Mouse (Mus musculus): ENCODE results near the gene Tldc2. TPM values are rescaled to one million over a fixed set of nuclear protein-coding genes. Genes with fewer than 3 reads are reported as not detected.

The Tldc2 gene
- polyA plus RNA-seq, 1 experiment, result not detected

GRCm38 (mm10) chr2:157136176-157136575, 49.3 kb downstream of the Tldc2 start:
- no peaks in the 10 kb centered on the region; the same call in none of the 2 replicates for H3K4me1 ChIP-seq (ENCODE audit: control insufficient read depth, insufficient read depth, low read length)
- TF ChIP-seq POLR2A (IDR thresholded peaks at IDR 0.05; ENCODE audit: low read depth, low read length) (no peak), CTCF (IDR thresholded peaks at IDR 0.05; ENCODE audit: borderline replicate concordance, insufficient read depth, low read length) (no peak)
- H3K4me3 ChIP-seq (ENCODE audit: insufficient read depth, low read length), result no peak overlapping the region
- no peak overlapping the region for H3K27ac ChIP-seq (ENCODE audit: insufficient read depth, low read length)

- no peak overlapping the region for H3K4me3 ChIP-seq (ENCODE audit: insufficient read depth, low read length)
- no peak overlapping the region for H3K27ac ChIP-seq (ENCODE audit: insufficient read depth, low read length)
- TF ChIP-seq POLR2A (IDR thresholded peaks at IDR 0.05; ENCODE audit: low read depth, low read length) (no peak), CTCF (IDR thresholded peaks at IDR 0.05; ENCODE audit: borderline replicate concordance, insufficient read depth, low read length) (no peak)
- H3K4me1 ChIP-seq (ENCODE audit: control insufficient read depth, insufficient read depth, low read length), result no peaks in the 10 kb centered on the region; the same call in none of the 2 replicates
These were observed 49.8 kb downstream of the Tldc2 start for GRCm38 (mm10) chr2:157136646-157137045.

GRCm38 (mm10) chr2:157137959-157138731, 51.3 kb downstream of the Tldc2 start:
- Histone ChIP-seq H3K27ac (ENCODE audit: insufficient read depth, low read length) (no peak overlapping the region), H3K4me1 (ENCODE audit: control insufficient read depth, insufficient read depth, low read length) (no peaks in the 10 kb centered on the region), H3K4me3 (ENCODE audit: insufficient read depth, low read length) (no peak overlapping the region)
- no peak for TF ChIP-seq POLR2A (IDR thresholded peaks at IDR 0.05; ENCODE audit: low read depth, low read length)
- TF ChIP-seq CTCF (IDR thresholded peaks at IDR 0.05; ENCODE audit: borderline replicate concordance, insufficient read depth, low read length), result no peak

- TF ChIP-seq CTCF (IDR thresholded peaks at IDR 0.05; ENCODE audit: borderline replicate concordance, insufficient read depth, low read length), result no peak
- TF ChIP-seq POLR2A (IDR thresholded peaks at IDR 0.05; ENCODE audit: low read depth, low read length), result no peak
- Histone ChIP-seq H3K27ac (ENCODE audit: insufficient read depth, low read length) (no peak overlapping the region), H3K4me1 (ENCODE audit: control insufficient read depth, insufficient read depth, low read length) (no peaks in the 10 kb centered on the region), H3K4me3 (ENCODE audit: insufficient read depth, low read length) (no peak overlapping the region)
These were observed 52.0 kb downstream of the Tldc2 start for GRCm38 (mm10) chr2:157138808-157139207.

GRCm38 (mm10) chr2:157139251-157139802, 52.5 kb downstream of the Tldc2 start:
- TF ChIP-seq CTCF (IDR thresholded peaks at IDR 0.05; ENCODE audit: borderline replicate concordance, insufficient read depth, low read length), result no peak
- TF ChIP-seq POLR2A (IDR thresholded peaks at IDR 0.05; ENCODE audit: low read depth, low read length), result no peak
- Histone ChIP-seq H3K4me3 (ENCODE audit: insufficient read depth, low read length) (no peak overlapping the region), H3K4me1 (ENCODE audit: control insufficient read depth, insufficient read depth, low read length) (no peaks in the 10 kb centered on the region), H3K27ac (ENCODE audit: insufficient read depth, low read length) (no peak overlapping the region)

GRCm38 (mm10) chr2:157141962-157142361, 55.1 kb downstream of the Tldc2 start:
- Histone ChIP-seq H3K4me1 (ENCODE audit: control insufficient read depth, insufficient read depth, low read length) (no peaks in the 10 kb centered on the region), H3K4me3 (ENCODE audit: insufficient read depth, low read length) (no peak overlapping the region), H3K27ac (ENCODE audit: insufficient read depth, low read length) (no peak overlapping the region)
- TF ChIP-seq CTCF (IDR thresholded peaks at IDR 0.05; ENCODE audit: borderline replicate concordance, insufficient read depth, low read length) (no peak), POLR2A (IDR thresholded peaks at IDR 0.05; ENCODE audit: low read depth, low read length) (no peak)

GRCm38 (mm10) chr2:157144132-157144531, 57.3 kb downstream of the Tldc2 start:
- Histone ChIP-seq H3K27ac (ENCODE audit: insufficient read depth, low read length) (no peak overlapping the region), H3K4me1 (ENCODE audit: control insufficient read depth, insufficient read depth, low read length) (peaks cover 2% of the 10 kb centered on the region; the same call in 1 of the 2 replicates), H3K4me3 (ENCODE audit: insufficient read depth, low read length) (no peak overlapping the region)
- TF ChIP-seq CTCF (IDR thresholded peaks at IDR 0.05; ENCODE audit: borderline replicate concordance, insufficient read depth, low read length), result no peak
- TF ChIP-seq POLR2A (IDR thresholded peaks at IDR 0.05; ENCODE audit: low read depth, low read length), result no peak

GRCm38 (mm10) chr2:157145173-157145572, 58.3 kb downstream of the Tldc2 start:
- TF ChIP-seq POLR2A (IDR thresholded peaks at IDR 0.05; ENCODE audit: low read depth, low read length) (no peak), CTCF (IDR thresholded peaks at IDR 0.05; ENCODE audit: borderline replicate concordance, insufficient read depth, low read length) (no peak)
- Histone ChIP-seq H3K27ac (ENCODE audit: insufficient read depth, low read length) (no peak overlapping the region), H3K4me1 (ENCODE audit: control insufficient read depth, insufficient read depth, low read length) (peaks cover 2% of the 10 kb centered on the region; the same call in 1 of the 2 replicates), H3K4me3 (ENCODE audit: insufficient read depth, low read length) (no peak overlapping the region)

Other genes starting within 250 kb of the Tldc2 start
- 12.4 and 17.0 TPM in 2 replicates for gene Tgif2, start 247.0 kb upstream of the Tldc2 start, polyA plus RNA-seq (2011; ENCODE audit: insufficient read length, low read depth, missing spikeins)
- gene 4930518I15Rik, start 229.1 kb upstream of the Tldc2 start, polyA plus RNA-seq (2011; ENCODE audit: insufficient read length, low read depth, missing spikeins), result 1.7 and 2.4 TPM in 2 replicates
- 125 and 156 TPM in 2 replicates for gene Rab5if, start 223.9 kb upstream of the Tldc2 start, polyA plus RNA-seq (2011; ENCODE audit: insufficient read length, low read depth, missing spikeins)
- gene Sla2, start 199.9 kb upstream of the Tldc2 start, polyA plus RNA-seq (2011; ENCODE audit: insufficient read length, low read depth, missing spikeins), result not detected in 2 replicates
- gene Ndrg3, start 95.0 kb upstream of the Tldc2 start, polyA plus RNA-seq (2011; ENCODE audit: insufficient read length, low read depth, missing spikeins), result 51.3 and 63.6 TPM in 2 replicates
- 16.9 and 26.0 TPM in 2 replicates for gene Dsn1, start 79.9 kb upstream of the Tldc2 start, polyA plus RNA-seq (2011; ENCODE audit: insufficient read length, low read depth, missing spikeins)
- gene Soga1, start 7.8 kb upstream of the Tldc2 start, polyA plus RNA-seq (2011; ENCODE audit: insufficient read length, low read depth, missing spikeins), result 20.2 and 21.8 TPM in 2 replicates
- gene Samhd1, start 48.2 kb downstream of the Tldc2 start, polyA plus RNA-seq (2011; ENCODE audit: insufficient read length, low read depth, missing spikeins), result 79.5 and 83.7 TPM in 2 replicates
- 19.9 and 24.0 TPM in 2 replicates for gene Rbl1, start 117.5 kb downstream of the Tldc2 start, polyA plus RNA-seq (2011; ENCODE audit: insufficient read length, low read depth, missing spikeins)
- 358 and 394 TPM in 2 replicates for gene Rpn2, start 192.0 kb downstream of the Tldc2 start, polyA plus RNA-seq (2011; ENCODE audit: insufficient read length, low read depth, missing spikeins)
- gene Mroh8, start 192.5 kb downstream of the Tldc2 start, polyA plus RNA-seq (2011; ENCODE audit: insufficient read length, low read depth, missing spikeins), result not detected in 2 replicates